Mouse (Mus musculus) spleen, adult 2 months (tissue): ENCODE measurements around the gene Gm20388.

Source experiments
- CTCF ChIP-seq: fragments of 200-500 bp; IDR thresholded peaks from 2 replicates; pipeline ENCODE4 v1.5.1; 2011; ENCODE audit warnings: mild to moderate bottlenecking, inconsistent platforms; ENCODE audit not compliant: insufficient read depth, insufficient read length, insufficient replicate concordance; ENCODE audit errors: extremely low read depth
- POLR2A ChIP-seq: fragments of 200-500 bp; IDR thresholded peaks from 2 replicates; pipeline ENCODE4 v1.6.1; 2011; ENCODE audit warnings: low read depth, low read length, inconsistent platforms

DNA sequence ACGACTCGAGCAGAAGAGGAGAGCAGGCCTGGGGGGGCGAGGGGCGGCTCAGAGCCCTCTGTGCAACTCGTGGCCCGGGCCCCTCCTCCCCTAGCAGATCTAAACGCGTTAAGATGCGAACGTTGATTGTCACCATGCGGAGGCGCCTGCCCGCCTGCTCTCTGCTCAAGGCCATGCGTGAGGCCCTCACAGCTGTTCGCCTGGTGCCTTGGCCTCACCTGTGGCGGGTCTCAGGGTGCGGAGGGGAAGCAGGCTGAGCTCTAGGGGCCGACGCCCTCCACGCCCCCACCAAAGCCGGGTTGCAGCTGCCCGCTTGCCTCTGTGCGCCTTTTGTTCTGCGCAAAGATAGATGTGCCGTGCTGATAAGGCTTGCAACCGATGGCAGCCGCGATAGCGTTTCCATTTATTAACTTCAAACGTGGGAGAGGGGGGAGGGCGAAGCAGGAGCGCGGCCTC lies 2373.6 kb downstream of the Gm20388 start:
- no peak for TF ChIP-seq CTCF
- TF ChIP-seq POLR2A, result no peak
